Mouse (Mus musculus) CD4-positive, CD25-positive, alpha-beta regulatory T cell, adult 4 months (primary cell): ENCODE results near the gene Snx12. TPM values are rescaled to one million over a fixed set of nuclear protein-coding genes. Genes with fewer than 3 reads are reported as not detected.
A peak's percentile ranks its signal among the peaks of the same experiment; 100 is the strongest.

Source experiments
- ATAC-seq: one replicate; pipeline ENCODE4 v1.8.0; 2017
- polyA plus RNA-seq, 2 experiments: library from polyadenylated mRNA; unstranded; fragments of 100-300 nt; shearing (Covaris generic); gene quantifications; one replicate each; pipeline ENCODE4 v1.2.1; 2017

The Snx12 gene
- polyA plus RNA-seq = 10 to 100 TPM; 42.7 to 57.1 TPM

DNA sequence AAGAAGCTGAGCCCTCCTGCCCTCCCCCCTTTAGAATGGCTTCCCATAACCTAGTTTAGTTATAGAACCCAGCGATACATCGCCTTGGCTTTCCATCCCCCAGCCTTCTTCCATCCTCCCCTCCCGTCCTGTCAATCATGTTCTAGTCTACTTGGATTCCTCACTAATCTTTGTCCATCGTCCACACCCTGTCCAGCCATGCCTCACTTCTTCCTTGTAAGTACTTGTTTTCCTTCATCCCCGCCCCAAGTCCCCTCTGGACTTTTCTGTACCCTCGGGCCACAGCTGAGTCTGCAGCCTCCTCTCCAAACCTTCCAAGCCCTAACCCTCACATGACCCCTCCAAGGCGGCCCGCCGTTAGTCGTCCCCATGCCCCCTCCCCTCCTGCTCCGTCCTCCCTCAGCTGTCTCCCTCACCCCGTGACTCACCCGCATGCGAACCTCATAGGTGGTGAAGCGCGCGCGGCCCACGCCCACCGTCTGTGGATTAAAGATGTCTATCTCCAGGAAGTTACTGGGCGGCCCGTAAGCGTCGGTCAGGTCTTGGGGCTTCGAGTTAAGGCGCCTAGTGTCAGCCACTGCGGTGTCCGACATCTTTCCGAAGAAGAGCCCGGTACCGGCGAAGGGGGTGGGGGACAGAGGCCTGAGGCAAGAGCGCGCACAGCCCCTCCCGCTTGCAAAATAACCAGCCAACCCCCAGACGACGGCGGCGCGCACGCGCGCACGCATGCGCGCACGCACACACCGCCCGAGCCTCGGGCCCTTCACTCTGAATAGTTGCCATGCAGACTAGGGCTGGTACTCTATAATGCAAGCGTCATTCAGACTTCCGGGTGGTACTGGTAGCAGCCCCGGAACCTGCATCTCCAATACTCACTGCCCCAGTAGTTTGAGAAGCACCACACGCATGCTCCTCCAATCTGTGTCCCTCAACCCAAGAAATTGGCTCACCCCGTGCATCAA, at the start of gene Snx12:
Gene Snx12, minus strand, starts transcription at position 730 of the 962 bp plus-strand sequence.
- peak; percentile 91 for ATAC-seq

DNA sequence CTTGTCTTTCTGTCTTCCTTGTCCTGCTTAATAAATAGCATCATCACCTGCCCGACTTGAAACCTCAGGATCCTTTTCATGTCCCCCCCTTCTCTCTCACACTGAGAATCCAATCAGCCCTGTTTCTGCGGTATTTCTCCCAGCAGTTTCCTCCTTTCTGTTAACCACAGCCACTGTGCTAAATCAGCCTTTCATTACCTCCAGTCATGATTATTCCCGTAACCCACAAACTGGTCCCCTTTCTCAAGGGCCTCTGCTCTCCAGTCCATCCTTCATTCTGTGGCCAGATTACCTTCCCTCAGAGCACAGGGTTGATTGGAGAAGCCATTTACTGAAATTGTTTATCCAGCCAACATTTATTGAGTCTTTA, 46.4 kb upstream of the Snx12 start, which contains the start of gene Gm20489:
Gene Gm20489, minus strand, starts transcription at position 269 of the 370 bp plus-strand sequence.
- peak; percentile 4 for ATAC-seq

- peak; percentile 92 for ATAC-seq
Measured at GRCm38 (mm10) chrX:101268025-101268754, 45.8 kb upstream of the Snx12 start, which contains the start of gene Il2rg. Gene Il2rg (minus strand): TSS chrX:101268255.

GRCm38 (mm10) chrX:101266631-101267030, 44.3 kb upstream of the Snx12 start:
- ATAC-seq = no peak

DNA sequence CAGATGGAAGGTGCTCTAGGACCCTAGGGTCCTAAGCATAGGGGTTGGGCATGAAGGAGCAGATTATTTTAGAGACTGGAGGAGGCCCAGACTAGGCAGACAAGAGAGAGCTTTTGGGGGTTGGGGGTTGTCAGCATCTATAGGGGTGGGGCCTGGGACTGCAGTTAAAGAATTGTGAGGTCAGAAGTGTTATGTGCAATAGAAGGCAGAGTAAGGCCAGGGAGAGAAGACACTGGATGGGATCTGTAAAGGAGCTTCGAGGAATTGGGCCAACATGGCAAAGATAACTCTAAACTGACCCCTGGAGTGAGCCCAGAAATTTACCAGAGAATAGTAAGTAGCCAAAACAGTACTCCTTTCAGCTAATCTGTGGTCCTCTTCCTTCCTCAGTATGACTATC, 41.5 kb upstream of the Snx12 start, which contains the start of gene Gm614:
Gene Gm614, minus strand, starts transcription at position 101 of the 400 bp plus-strand sequence.
- ATAC-seq = no peak

DNA sequence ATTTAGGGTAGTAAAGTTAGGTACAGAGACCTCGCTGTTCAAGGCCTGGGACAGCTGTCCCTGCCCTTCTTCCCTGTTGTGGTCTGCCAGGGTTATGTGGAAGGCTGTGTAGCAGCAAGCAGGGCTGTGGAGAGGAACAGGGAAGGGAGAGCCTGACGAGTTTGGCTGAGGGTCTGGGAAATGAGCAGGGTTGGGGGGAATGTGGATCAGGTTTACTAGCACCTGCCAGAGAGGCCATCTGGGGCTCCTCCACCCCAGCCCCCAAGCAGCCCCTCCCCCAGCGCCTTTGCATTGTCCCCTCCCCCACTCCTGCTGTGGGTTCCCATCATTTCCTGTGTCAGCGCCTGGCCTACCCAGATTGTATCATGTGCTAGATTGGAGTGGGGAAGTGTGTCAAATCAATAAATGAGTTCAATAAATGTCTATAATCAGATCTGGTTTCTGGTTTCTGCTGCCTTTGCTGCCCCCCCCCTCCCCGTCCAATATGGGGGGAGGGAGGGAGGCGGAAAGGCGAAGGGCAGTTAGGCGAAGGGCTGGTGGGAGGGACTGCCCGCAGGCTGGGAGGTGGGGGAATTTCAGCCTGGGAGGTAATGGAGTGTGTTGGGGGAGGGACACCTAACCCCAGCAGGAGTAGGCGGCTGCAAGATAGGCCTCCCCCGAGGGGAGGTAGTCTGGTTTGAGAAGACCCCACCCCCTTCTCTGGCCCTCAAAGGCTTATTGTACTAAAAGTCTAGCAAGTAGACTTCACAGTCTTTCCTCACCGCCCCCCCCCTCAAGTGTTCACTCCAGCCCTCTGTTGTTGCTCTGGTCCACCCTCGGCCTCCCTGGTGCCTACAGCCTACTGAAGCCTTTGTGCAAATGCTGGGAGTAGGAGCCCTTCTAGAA, 38.3 kb upstream of the Snx12 start:
- ATAC-seq = peak; percentile 26

DNA sequence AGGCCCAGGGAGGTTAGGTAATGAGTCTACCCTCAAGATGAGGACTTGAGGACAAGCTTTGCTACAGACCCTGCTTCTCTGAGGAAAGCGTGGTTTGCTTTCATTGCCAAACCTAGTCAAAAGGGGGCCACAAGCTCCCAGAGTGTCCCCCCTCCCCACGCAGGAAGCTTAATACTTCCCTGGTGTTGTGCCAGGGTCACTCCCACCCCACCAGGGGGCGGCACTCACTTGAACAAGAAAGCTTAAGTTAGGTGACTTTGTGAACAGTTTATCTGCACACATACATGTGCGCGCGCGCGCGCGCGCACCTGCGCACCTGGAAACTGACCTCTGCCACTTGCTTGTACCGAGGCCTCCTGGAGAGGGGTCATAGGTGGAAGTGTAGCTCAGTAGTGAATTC, 34.2 kb upstream of the Snx12 start:
- no peak for ATAC-seq

DNA sequence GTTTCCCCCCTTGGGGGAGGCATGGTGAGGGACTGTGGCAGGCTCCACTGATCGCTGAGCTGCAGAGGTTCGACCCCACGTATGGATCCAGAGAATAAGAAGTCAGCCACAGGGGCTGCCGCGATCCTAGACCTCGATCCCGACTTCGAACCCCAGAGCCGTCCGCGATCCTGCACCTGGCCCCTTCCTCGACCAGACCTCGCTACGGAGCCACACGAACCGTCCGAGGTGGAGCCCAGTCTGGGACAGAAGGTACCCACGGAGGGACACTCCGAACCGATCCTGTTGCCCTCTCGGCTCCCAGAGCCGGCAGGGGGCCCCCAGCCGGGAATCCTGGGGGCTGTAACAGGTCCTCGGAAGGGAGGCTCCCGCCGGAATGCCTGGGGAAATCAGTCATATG, 32.4 kb upstream of the Snx12 start:
- ATAC-seq = peak; percentile 16

DNA sequence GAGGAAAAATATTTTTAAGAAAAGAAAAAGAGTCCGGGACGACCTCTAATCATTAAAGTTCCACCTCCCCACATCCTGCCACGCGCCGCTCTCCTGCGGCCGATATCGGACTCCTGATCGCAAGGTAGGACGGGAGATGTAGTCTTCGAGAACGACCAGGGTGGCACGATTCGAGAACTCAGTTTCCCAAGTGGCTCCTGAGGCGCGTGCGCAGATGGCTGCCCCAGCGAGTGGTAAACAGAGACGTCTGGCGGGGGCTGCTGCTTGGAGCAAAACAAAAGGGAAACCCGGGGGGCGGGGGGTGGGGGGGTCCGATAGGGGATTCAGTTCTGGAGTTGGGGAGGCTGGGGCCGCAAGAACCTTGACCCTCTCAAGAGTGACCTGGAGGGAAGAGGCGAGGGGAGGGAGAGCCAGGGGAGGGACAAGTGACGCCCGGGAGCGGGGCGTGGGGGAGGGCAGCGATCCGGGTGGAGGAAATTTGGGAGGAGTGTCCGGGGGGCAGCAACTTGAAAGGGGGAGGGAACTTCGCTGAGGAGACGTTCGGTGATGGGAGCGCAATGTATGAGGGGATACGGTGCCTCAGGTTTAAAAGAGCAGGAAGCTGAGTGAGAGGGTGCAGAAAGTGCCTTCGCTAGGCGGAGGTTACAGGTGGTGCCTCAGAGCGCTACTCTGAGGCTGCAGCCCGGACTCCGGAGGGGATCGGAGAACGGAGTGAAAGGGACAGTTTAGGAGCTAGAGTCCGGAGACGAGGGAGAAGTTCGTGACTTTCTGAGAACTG, 31.8 kb upstream of the Snx12 start, which contains the start of gene Foxo4:
Gene Foxo4, plus strand, starts transcription at position 577 of the 778 bp plus-strand sequence.
- peak; percentile 78 for ATAC-seq

DNA sequence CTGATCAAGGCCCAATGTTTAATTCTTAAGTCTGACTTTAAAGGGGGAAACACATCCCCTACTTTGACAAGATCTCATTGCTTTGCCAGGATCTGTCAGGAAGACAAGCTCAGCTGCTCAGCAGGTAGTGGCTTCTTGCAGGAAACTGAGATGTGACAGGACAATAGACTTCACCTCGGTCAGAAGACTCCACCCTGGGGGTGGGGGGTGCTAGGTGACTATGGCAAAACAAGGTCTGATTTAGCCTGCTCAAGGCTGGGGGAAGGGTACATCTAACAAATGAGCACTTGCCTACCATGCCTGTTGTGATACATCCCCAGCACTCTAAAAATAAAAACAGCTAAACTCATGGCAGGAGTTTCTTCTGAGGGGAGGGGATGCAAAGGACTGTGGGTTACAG, 22.6 kb upstream of the Snx12 start:
- ATAC-seq = no peak

GRCm38 (mm10) chrX:101222796-101223162, 416 bp upstream of the Snx12 start:
- ATAC-seq = no peak

GRCm38 (mm10) chrX:101189285-101189684, 33.1 kb downstream of the Snx12 start:
- no peak for ATAC-seq

DNA sequence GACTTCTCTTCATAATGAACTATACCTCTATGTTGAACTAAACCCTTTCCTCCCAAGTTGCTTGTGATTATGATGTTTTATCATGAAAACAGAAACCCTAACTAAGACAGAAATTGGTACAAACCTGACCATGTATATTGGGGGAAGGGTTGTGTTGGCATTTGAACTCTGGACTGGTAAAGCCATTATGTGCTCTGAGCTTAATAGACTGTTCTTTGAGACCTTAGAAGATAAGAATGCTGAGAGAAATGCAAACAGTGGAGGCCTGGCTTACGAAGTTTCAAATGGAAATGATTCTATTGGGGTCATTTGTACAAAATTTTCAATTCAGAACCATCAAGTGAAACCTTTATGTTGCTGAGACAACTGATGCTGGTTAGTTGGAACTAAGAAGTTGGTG, 34.7 kb downstream of the Snx12 start:
- no peak for ATAC-seq

GRCm38 (mm10) chrX:101173388-101173787, 49.0 kb downstream of the Snx12 start:
- ATAC-seq = no peak

DNA sequence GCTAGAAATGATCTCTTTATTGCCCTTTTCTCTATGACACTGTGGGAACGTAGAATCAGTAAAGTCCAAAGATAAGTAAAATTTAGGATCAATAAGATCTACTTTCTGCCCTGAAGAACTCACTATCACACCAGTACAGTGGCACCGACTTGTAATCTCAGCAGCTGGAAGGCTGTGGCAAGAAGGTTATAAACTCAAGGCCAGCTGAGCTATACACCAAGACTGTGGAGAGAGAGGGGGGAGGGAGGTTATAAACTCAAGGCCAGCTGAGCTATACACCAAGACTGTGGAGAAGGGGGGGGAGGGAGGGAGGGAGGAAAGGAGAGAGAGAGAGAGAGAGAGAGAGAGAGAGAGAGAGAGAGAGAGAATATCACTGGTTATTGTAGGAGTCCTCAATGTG, 53.9 kb downstream of the Snx12 start:
- ATAC-seq = no peak

DNA sequence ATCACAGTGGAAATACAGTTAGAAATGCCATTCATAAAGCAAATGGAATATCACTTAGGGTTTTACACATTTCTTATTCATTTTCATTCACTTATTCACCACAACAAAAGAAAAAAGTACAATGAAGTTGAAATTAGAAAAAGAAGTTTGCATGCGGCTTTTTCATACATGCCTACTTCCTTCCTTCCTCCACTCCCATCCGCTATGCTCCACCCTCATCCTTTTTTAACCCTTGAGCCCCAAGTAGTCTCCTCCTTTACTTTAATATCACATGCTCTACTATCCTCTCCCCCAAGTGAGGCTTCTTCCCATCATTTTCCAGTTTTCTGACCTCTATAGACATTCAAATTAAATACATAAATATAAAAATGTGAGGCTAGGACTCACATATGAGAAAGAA, 58.6 kb downstream of the Snx12 start:
- ATAC-seq = peak; percentile 68

DNA sequence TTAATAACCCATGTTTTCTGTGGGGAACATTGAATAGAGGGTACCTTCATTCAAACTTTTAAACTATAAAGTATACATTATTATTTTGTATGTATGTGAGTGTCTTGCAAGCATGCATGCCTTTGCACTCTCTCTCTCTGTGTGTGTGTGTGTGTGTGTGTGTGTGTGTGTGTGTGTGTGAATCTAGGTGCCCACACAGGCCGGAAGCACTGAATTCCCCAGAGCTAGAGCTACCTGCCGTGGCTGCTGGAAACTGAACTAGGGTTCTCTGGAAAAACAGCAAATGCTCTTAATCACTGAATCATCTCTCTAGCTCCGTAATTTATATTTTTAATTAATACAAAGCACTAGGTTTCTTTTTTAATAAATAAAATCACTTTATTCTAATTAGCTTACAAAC, 59.1 kb downstream of the Snx12 start:
- peak; percentile 74 for ATAC-seq

DNA sequence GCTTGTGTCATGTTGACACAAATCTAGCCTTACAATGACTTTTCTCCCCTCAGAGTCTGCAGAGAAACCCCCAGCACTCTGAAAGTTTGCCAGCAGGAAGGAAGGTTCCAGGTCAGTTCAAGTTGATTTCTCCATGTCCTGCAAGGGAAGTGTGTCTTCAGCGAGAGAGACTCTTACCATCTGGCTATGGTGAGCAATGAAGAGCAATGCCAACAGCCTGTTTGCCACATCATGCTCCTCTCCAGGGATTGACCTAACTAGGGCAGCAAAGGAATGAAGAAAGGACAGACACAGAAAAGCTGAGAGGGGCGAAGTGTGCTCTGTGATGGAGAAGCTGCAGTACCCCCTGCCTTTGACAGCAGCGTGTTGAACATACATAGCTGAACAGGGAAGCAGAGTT, 59.8 kb downstream of the Snx12 start:
- ATAC-seq = no peak

- no peak for ATAC-seq
Measured at GRCm38 (mm10) chrX:101157488-101157887, 64.9 kb downstream of the Snx12 start.

DNA sequence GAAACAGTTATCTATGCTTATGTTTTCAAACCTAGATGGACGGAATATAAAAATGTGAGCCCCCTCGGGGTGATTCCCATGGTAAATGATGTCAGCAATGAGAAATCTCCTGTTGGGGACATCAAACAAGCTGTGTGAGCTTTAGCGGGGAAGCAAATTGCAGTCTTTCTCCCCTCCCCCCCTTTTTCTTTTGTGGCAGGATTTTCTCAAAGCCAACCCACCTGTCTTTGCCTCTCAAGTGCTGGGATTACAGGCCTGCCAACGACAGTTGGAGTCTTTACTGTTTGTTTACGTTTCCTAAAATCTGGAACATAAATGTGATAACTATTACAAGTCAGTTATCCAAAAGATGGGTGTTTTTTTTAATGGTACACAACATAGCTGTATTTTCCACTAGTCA, 66.0 kb downstream of the Snx12 start:
- ATAC-seq = no peak

GRCm38 (mm10) chrX:101147506-101147905, 74.9 kb downstream of the Snx12 start:
- ATAC-seq = no peak
